Mouse (Mus musculus) ES-E14 (cell line): ENCODE measurements around the gene Sema5a. TPM values are rescaled to one million over a fixed set of nuclear protein-coding genes. Genes with fewer than 3 reads are reported as not detected.

Experiments used
- DNase-seq: peaks from one replicate; pipeline ENCODE4 v3.0.0-alpha.2; 2013; ENCODE audit warnings: low read depth, low spot score
- H3K27ac ChIP-seq: 2 replicates; pipeline ENCODE4 v1.5.1; 2012; ENCODE audit warnings: low read depth, mild to moderate bottlenecking, low read length, moderate library complexity, mixed read lengths; ENCODE audit not compliant: poor library complexity, insufficient read depth, severe bottlenecking
- H3K36me3 ChIP-seq: 2 replicates; pipeline ENCODE4 v1.6.1; 2012; ENCODE audit warnings: mild to moderate bottlenecking, low read length, moderate library complexity, mixed read lengths; ENCODE audit not compliant: control insufficient read depth, poor library complexity, insufficient read depth, severe bottlenecking
- H3K4me1 ChIP-seq, 2 experiments: fragments of 150-350 bp in 1 of 2; sonication (generic) in 1 of 2; 2 replicates each; pipeline ENCODE4 v1.6.1; 2012; ENCODE audit warnings: low read length in 2 of 2, mild to moderate bottlenecking in 1 of 2, mixed read lengths in 1 of 2; ENCODE audit not compliant: control insufficient read depth in 2 of 2, insufficient read depth in 2 of 2, poor library complexity in 1 of 2
- H3K4me3 ChIP-seq, 2 experiments: fragments of 150-350 bp in 1 of 2; sonication (generic) in 1 of 2; 2 replicates each; pipeline ENCODE4 v1.5.1; 2012; ENCODE audit warnings: low read length in 2 of 2, low read depth in 1 of 2, mild to moderate bottlenecking in 1 of 2, mixed read lengths in 1 of 2; ENCODE audit not compliant: insufficient read depth in 1 of 2, poor library complexity in 1 of 2, severe bottlenecking in 1 of 2
- H3K9ac ChIP-seq: 2 replicates; pipeline ENCODE4 v1.6.1; 2012; ENCODE audit warnings: low read depth, mild to moderate bottlenecking, low read length, mixed read lengths; ENCODE audit not compliant: poor library complexity, insufficient read depth, severe bottlenecking
- H3K9me3 ChIP-seq: fragments of 150-350 bp; sonication (generic); 2 replicates; pipeline ENCODE4 v1.6.1; 2012; ENCODE audit warnings: low read depth, mild to moderate bottlenecking, low read length; ENCODE audit not compliant: control insufficient read depth, insufficient read depth
- CHD2 ChIP-seq: IDR thresholded peaks from 2 replicates; pipeline ENCODE4 v1.6.1; 2014; ENCODE audit warnings: mild to moderate bottlenecking, low read depth, low read length, inconsistent platforms
- HCFC1 ChIP-seq: IDR thresholded peaks from 2 replicates; pipeline ENCODE4 v1.6.1; 2012; ENCODE audit warnings: low read length, inconsistent platforms, borderline replicate concordance; ENCODE audit not compliant: insufficient read depth
- MAFK ChIP-seq: IDR thresholded peaks from 2 replicates; pipeline ENCODE4 v1.6.1; 2014; ENCODE audit warnings: mild to moderate bottlenecking, low read depth, low read length, inconsistent platforms; ENCODE audit not compliant: insufficient read depth
- ZC3H11A ChIP-seq: IDR thresholded peaks from 2 replicates; pipeline ENCODE4 v1.6.1; 2012; ENCODE audit warnings: low read depth, mild to moderate bottlenecking, inconsistent platforms, low read length, borderline replicate concordance
- ZNF384 ChIP-seq: IDR thresholded peaks from 2 replicates; pipeline ENCODE4 v1.6.1; 2012; ENCODE audit warnings: low read depth, low read length, inconsistent platforms
- in situ Hi-C, 2 experiments: fragments of 600-800 bp; cut with MboI; formaldehyde crosslinking; loops; one replicate each; pipeline ENCODE4 v1.15.1; 2025; ENCODE audit warnings: low sequenced_read_pairs in 2 of 2, inconsistent platforms in 1 of 2; ENCODE audit not compliant: unreplicated experiment in 2 of 2
- total RNA-seq: library from RNA; depleted of rRNA; stranded (reverse); fragments of 300-350 nt; gene quantifications from 2 replicates; pipeline ENCODE4 v1.2.3, GENCODE M21; 2012

Sema5a gene
- total RNA-seq, 1 experiment = 2.7 TPM

GRCm38 (mm10) chr15:32275020-32275419 lies 30.4 kb downstream of the Sema5a start:
- in situ Hi-C loops = no loop called here
- no peak overlapping the region for H3K4me3 ChIP-seq
- no peaks in the 10 kb centered on the region for H3K9me3 ChIP-seq
- no peak overlapping the region for H3K9ac ChIP-seq
- H3K27ac ChIP-seq = no peak overlapping the region
- TF ChIP-seq MAFK (no peak), CHD2 (no peak), ZC3H11A (no peak), ZNF384 (no peak), HCFC1 (no peak)
- no peaks in the 10 kb centered on the region for H3K36me3 ChIP-seq
- peaks cover 0 to 1% of the 10 kb centered on the region in 2 experiments; a peak in 1 of 4 replicates for H3K4me1 ChIP-seq
- DNase-seq = no peak

- in situ Hi-C loops = no loop called here
- Histone ChIP-seq H3K36me3 (no peaks in the 10 kb centered on the region), H3K27ac (no peak overlapping the region), H3K4me3 (no peak overlapping the region), H3K4me1 (no peaks in the 10 kb centered on the region), H3K9me3 (no peaks in the 10 kb centered on the region), H3K9ac (no peak overlapping the region)
- no peak for DNase-seq
- TF ChIP-seq ZC3H11A (no peak), MAFK (no peak), CHD2 (no peak), HCFC1 (no peak), ZNF384 (no peak)
Measured at GRCm38 (mm10) chr15:32278600-32278999, 34.0 kb downstream of the Sema5a start.

GRCm38 (mm10) chr15:32281374-32281773 lies 36.8 kb downstream of the Sema5a start:
- H3K9ac ChIP-seq = no peak overlapping the region
- H3K4me3 ChIP-seq = no peak overlapping the region
- no peaks in the 10 kb centered on the region for H3K36me3 ChIP-seq
- no peaks in the 10 kb centered on the region for H3K4me1 ChIP-seq
- in situ Hi-C loops = no loop called here
- no peaks in the 10 kb centered on the region for H3K9me3 ChIP-seq
- DNase-seq = no peak
- no peak overlapping the region for H3K27ac ChIP-seq
- no peak for TF ChIP-seq MAFK
- TF ChIP-seq CHD2 = no peak

- Histone ChIP-seq H3K36me3 (no peaks in the 10 kb centered on the region), H3K27ac (no peak overlapping the region), H3K4me3 (no peak overlapping the region), H3K4me1 (no peaks in the 10 kb centered on the region), H3K9ac (no peak overlapping the region), H3K9me3 (no peaks in the 10 kb centered on the region)
- DNase-seq = no peak
- no peak for TF ChIP-seq HCFC1
- TF ChIP-seq MAFK = no peak
- TF ChIP-seq CHD2 = no peak
- no peak for TF ChIP-seq ZC3H11A
- no peak for TF ChIP-seq ZNF384
- in situ Hi-C loops = no loop called here
Measured at GRCm38 (mm10) chr15:32284688-32285087, 40.1 kb downstream of the Sema5a start.

GRCm38 (mm10) chr15:32286296-32286695 lies 41.7 kb downstream of the Sema5a start:
- no peaks in the 10 kb centered on the region for H3K9me3 ChIP-seq
- no peaks in the 10 kb centered on the region for H3K4me1 ChIP-seq
- in situ Hi-C loops = no loop called here
- no peak for TF ChIP-seq HCFC1
- no peak for TF ChIP-seq MAFK
- no peak for TF ChIP-seq ZC3H11A
- TF ChIP-seq CHD2 = no peak
- TF ChIP-seq ZNF384 = no peak
- no peaks in the 10 kb centered on the region for H3K36me3 ChIP-seq
- H3K9ac ChIP-seq = no peak overlapping the region
- no peak for DNase-seq
- no peak overlapping the region for H3K27ac ChIP-seq
- no peak overlapping the region for H3K4me3 ChIP-seq
